Mouse (Mus musculus) CD4-positive, CD25-positive, alpha-beta regulatory T cell (primary cell): ENCODE data around the gene Smco1. TPM values are rescaled to one million over a fixed set of nuclear protein-coding genes. Genes with fewer than 3 reads are reported as not detected.

Experiments
- polyA plus RNA-seq: library from polyadenylated mRNA; unstranded; fragments of 100-300 nt; shearing (Covaris generic); gene quantifications from one replicate; pipeline ENCODE4 v1.2.1, GENCODE M21; 2017

Gene Smco1
- not detected for polyA plus RNA-seq

GRCm38 (mm10) chr16:32271291-32271690, at the start of gene Smco1:
Smco1 (plus strand) TSS chr16:32271468.

GRCm38 (mm10) chr16:32246952-32247370, 24.3 kb upstream of the Smco1 start, which contains the start of the genes Fbxo45 and Wdr53:
Fbxo45 (minus strand) TSS chr16:32247158.
Wdr53 (plus strand) TSS chr16:32247227.

GRCm38 (mm10) chr16:32277308-32278256, 6.3 kb downstream of the Smco1 start, which contains the start of gene Rnf168:
Rnf168 (plus strand) TSS chr16:32277459.

Other genes starting within 250 kb of the Smco1 start
- 151 TPM for gene Pak2, start 192.1 kb upstream of the Smco1 start, polyA plus RNA-seq
- 187 TPM for gene Pigx, start 171.7 kb upstream of the Smco1 start, polyA plus RNA-seq
- 32.4 TPM for gene Cep19, start 171.7 kb upstream of the Smco1 start, polyA plus RNA-seq
- 100.0 TPM for gene Nrros, start 105.9 kb upstream of the Smco1 start, polyA plus RNA-seq
- not detected for gene Bex6, start 91.6 kb upstream of the Smco1 start, polyA plus RNA-seq
- gene Fbxo45, start 24.3 kb upstream of the Smco1 start, polyA plus RNA-seq, result 15.2 TPM
- gene Wdr53, start 24.2 kb upstream of the Smco1 start, polyA plus RNA-seq, result 20.8 TPM
- 23.2 TPM for gene Rnf168, start 6.0 kb downstream of the Smco1 start, polyA plus RNA-seq
- gene Ubxn7, start 60.8 kb downstream of the Smco1 start, polyA plus RNA-seq, result 24.5 TPM
- gene Tm4sf19, start 129.0 kb downstream of the Smco1 start, polyA plus RNA-seq, result not detected
- 2.2 TPM for gene Tctex1d2, start 148.2 kb downstream of the Smco1 start, polyA plus RNA-seq
- 10.5 TPM for gene Pcyt1a, start 159.5 kb downstream of the Smco1 start, polyA plus RNA-seq
- 0.12 TPM for gene Slc51a, start 216.4 kb downstream of the Smco1 start, polyA plus RNA-seq
- not detected for gene Zdhhc19, start 224.8 kb downstream of the Smco1 start, polyA plus RNA-seq